Mouse (Mus musculus): Measurements from ENCODE around the gene Gnb2. TPM values are rescaled to one million over a fixed set of nuclear protein-coding genes. Genes with fewer than 3 reads are reported as not detected.

Gnb2 gene
- polyA plus RNA-seq (2015; fragmentation: Nextera tagmentation; extraction: Ambion mirVana): 296 and 329 TPM in 2 replicates

DNA sequence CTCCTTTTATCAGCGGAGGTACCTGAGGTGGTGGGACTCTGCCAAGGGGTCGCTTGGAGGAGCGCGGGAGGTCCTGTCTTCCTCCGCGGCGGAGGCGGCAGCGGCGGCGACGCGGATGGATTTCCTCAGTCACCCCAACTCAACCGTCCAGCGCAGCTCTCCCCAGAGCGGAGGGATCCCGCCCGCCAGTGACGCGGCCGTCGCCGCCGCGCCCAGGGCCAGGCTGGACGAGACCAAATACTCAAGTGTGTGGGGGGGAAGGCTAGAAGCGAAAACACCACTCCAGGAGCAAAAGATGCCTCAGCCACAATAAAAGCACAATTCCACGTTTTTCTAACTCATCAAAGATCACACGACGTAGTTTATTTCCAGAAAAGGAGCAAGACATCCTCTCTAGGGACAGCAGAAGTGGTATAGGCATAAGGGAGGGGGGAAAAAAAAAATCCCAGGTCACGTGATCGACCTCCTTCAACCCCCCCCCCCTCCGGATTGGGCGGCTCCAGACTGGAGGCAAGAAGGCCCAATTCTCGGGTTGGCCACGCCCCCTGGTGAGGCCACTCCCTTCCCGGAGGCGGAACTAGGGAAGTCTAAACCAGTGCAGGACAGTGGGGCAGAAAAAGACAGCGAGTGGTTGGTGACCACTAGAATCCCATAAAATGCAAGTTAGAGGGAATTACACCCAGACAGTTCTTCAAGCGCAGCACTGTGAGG lies at the start of gene Gnb2, which contains the start of gene Epo:
TSS of gene Gnb2 (minus strand) at position 394 of the 711 bp plus-strand sequence.
TSS of gene Epo (minus strand) at position 126 of the 711 bp plus-strand sequence.

DNA sequence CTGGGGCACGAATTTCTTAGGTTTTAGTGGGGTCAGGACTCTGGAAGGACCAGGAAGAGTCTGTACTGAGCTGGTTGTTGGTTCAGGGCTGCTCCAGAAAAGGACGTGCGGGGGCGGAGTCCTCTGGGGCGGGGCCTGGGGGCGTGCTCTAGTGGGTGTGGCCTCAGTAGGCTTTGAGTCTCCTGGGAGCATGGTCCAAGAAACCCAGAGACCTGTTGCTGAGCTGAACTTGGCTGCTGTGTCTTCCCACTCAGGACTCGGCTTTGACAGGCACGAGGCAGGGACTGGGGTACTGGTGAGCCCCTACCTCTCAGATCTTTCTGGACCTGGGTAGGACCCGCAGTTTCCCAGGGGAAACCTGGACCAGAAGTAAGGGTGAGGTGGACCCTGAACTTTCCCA lies 36.4 kb upstream of the Gnb2 start, which contains the start of gene Tfr2:
TSS of gene Tfr2 (plus strand) at position 176 of the 400 bp plus-strand sequence.

DNA sequence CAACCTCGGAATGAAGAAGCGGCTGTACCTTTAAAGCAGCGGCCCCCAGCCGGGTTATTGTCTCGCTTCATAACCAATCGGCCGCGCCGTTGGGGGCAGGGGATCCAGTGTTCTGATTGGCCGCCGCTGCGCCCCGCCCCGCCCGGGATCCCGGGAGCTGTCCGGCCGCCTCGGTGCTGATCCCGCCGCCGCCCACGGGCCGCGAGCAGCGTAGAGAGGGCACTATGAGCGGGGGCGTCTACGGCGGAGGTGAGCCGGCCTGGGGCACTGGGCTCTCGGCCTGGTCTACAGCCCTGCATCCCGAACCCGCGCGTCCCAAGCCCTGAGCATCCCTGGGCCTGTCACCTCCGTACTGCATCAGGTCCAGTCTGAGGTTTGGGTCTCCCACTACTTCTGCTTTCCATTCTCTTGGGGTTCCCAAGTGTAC lies 20.1 kb upstream of the Gnb2 start, which contains the start of gene Actl6b:
TSS of gene Actl6b (plus strand) at position 107 of the 427 bp plus-strand sequence.

DNA sequence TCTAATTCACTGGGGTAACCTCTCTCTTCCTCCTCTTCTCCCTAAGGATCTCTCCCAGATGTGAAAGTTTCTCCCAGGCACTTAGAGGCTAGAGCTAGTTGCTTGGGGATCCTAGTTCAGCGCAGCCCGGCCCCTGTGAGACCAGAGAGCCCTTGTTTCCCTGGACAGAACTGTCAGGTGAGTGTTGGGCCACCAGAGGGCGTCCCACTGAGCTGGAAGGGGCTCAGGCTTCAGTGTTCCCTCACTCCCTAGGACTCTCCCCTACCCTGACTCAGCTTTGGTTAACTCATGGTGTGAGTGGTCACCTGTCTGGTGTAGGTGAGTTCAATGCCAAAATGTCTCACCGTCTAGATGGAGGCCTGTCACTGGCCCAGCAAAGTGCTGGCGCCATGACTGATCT lies 14.9 kb downstream of the Gnb2 start, which contains the start of gene Gigyf1:
TSS of gene Gigyf1 (plus strand) at position 113 of the 400 bp plus-strand sequence.

DNA sequence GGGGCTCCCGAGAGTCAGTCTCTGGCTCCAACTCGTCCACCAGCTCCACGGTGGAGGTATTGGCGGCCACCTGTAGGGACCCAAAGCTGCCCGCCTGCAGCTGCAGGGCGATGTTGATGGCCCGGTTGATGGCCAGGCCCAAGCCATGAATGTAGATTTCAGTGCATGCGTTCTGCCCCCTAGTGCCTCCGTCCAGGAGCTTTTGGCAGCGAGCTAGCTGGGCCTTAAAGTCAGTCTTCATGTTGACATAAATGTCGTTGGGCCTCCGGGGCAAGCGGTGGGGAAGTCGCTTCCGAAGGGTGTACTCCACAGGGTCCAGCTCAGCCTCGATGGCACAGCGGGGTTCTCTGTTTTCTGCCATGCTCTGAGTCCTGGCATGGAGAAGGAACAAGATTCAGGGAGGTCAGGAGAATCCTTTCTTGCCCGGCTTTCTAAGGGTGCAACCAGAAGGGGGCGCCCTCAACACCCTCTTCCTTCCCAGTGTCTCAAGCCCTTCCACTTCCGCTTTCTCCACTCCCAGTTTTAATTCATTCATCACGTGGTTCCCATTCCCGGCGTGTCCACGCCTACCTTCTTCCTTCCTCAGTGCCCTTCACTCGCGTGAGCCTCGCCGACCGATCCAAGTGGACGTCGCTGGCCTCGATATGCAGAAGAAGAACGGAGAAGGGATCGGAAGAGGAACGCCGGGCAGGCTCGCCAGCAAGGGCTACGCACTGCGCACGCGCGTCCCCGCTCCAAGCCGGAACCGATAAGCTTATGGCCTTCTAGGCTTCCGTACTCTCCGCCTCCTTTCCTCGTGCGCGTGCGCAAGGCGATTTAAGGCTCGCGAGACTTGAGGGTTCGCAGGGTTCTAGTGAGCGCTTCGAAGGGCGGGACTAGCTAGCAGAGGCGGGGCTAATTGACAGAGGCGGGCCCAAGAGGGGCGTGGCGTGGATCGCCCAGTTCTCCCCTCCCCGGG lies 31.3 kb downstream of the Gnb2 start, which contains the start of gene Pop7:
TSS of gene Pop7 (minus strand) at position 810 of the 958 bp plus-strand sequence.

Other genes with a start within 250 kb of the Gnb2 start
- 18.3 and 18.7 TPM in 2 replicates for gene Ache, start 246.0 kb downstream of the Gnb2 start, polyA plus RNA-seq (2015; fragmentation: Nextera tagmentation; extraction: Ambion mirVana)
- gene Ufsp1, start 238.9 kb downstream of the Gnb2 start, polyA plus RNA-seq (2015; fragmentation: Nextera tagmentation; extraction: Ambion mirVana): 10.3 and 10.7 TPM in 2 replicates
- 69.0 and 72.3 TPM in 2 replicates for gene Srrt, start 225.8 kb downstream of the Gnb2 start, polyA plus RNA-seq (2015; fragmentation: Nextera tagmentation; extraction: Ambion mirVana)
- gene Trip6, start 219.1 kb downstream of the Gnb2 start, polyA plus RNA-seq (2015; fragmentation: Nextera tagmentation; extraction: Ambion mirVana): 15.6 and 21.3 TPM in 2 replicates
- gene Slc12a9, start 199.9 kb downstream of the Gnb2 start, polyA plus RNA-seq (2015; fragmentation: Nextera tagmentation; extraction: Ambion mirVana): 6.2 and 9.9 TPM in 2 replicates
- gene Ephb4, start 183.4 kb downstream of the Gnb2 start, polyA plus RNA-seq (2015; fragmentation: Nextera tagmentation; extraction: Ambion mirVana): 5.6 and 8.0 TPM in 2 replicates
- 0.06 and 0.15 TPM in 2 replicates for gene Zan, start 56.4 kb downstream of the Gnb2 start, polyA plus RNA-seq (2015; fragmentation: Nextera tagmentation; extraction: Ambion mirVana)
- 44.1 and 45.5 TPM in 2 replicates for gene Pop7, start 31.0 kb downstream of the Gnb2 start, polyA plus RNA-seq (2015; fragmentation: Nextera tagmentation; extraction: Ambion mirVana)
- 9.3 and 10.5 TPM in 2 replicates for gene Gigyf1, start 15.0 kb downstream of the Gnb2 start, polyA plus RNA-seq (2015; fragmentation: Nextera tagmentation; extraction: Ambion mirVana)
- gene Epo, start 268 bp downstream of the Gnb2 start, polyA plus RNA-seq (2015; fragmentation: Nextera tagmentation; extraction: Ambion mirVana): not detected in 2 replicates
- gene Actl6b, start 20.0 kb upstream of the Gnb2 start, polyA plus RNA-seq (2015; fragmentation: Nextera tagmentation; extraction: Ambion mirVana): not detected in 2 replicates
- 43.2 and 45.5 TPM in 2 replicates for gene Tfr2, start 36.3 kb upstream of the Gnb2 start, polyA plus RNA-seq (2015; fragmentation: Nextera tagmentation; extraction: Ambion mirVana)
- gene Mospd3, start 67.5 kb upstream of the Gnb2 start, polyA plus RNA-seq (2015; fragmentation: Nextera tagmentation; extraction: Ambion mirVana): 55.8 TPM in 2 replicates
- gene Pcolce, start 80.3 kb upstream of the Gnb2 start, polyA plus RNA-seq (2015; fragmentation: Nextera tagmentation; extraction: Ambion mirVana): 61.6 and 75.4 TPM in 2 replicates
- 0.10 TPM in 1 of 2 replicates, not detected in the other for gene Fbxo24, start 95.5 kb upstream of the Gnb2 start, polyA plus RNA-seq (2015; fragmentation: Nextera tagmentation; extraction: Ambion mirVana)
- gene Lrch4, start 95.6 kb upstream of the Gnb2 start, polyA plus RNA-seq (2015; fragmentation: Nextera tagmentation; extraction: Ambion mirVana): 41.9 and 54.3 TPM in 2 replicates
- gene Gm20605, start 95.7 kb upstream of the Gnb2 start, polyA plus RNA-seq (2015; fragmentation: Nextera tagmentation; extraction: Ambion mirVana): 9.0 and 10.1 TPM in 2 replicates
- 16.9 and 18.4 TPM in 2 replicates for gene Sap25, start 107.8 kb upstream of the Gnb2 start, polyA plus RNA-seq (2015; fragmentation: Nextera tagmentation; extraction: Ambion mirVana)
- 0.05 and 0.12 TPM in 2 replicates for gene Irs3, start 112.2 kb upstream of the Gnb2 start, polyA plus RNA-seq (2015; fragmentation: Nextera tagmentation; extraction: Ambion mirVana)
- gene Agfg2, start 151.2 kb upstream of the Gnb2 start, polyA plus RNA-seq (2015; fragmentation: Nextera tagmentation; extraction: Ambion mirVana): 36.8 and 43.3 TPM in 2 replicates
- gene Nyap1, start 208.1 kb upstream of the Gnb2 start, polyA plus RNA-seq (2015; fragmentation: Nextera tagmentation; extraction: Ambion mirVana): 0.24 and 0.30 TPM in 2 replicates
- gene Tsc22d4, start 212.2 kb upstream of the Gnb2 start, polyA plus RNA-seq (2015; fragmentation: Nextera tagmentation; extraction: Ambion mirVana): 114 and 132 TPM in 2 replicates
- 28.5 and 28.7 TPM in 2 replicates for gene Ppp1r35, start 245.3 kb upstream of the Gnb2 start, polyA plus RNA-seq (2015; fragmentation: Nextera tagmentation; extraction: Ambion mirVana)